Mouse (Mus musculus) mouse embryonic stem cell (cell line): ENCODE measurements around the gene Dscaml1.

ENCODE experiments used
- in situ Hi-C, 2 experiments: fragments of 300-500 bp; cut with MboI; formaldehyde crosslinking; loops; 1 replicate in 1 of 2; 3 replicates in 1 of 2; pipeline ENCODE4 v1.14.3; 2019 to 2020; ENCODE audit warnings: low sequenced_read_pairs in 2 of 2, low pct_unique_long_range_greater_than_20kb in 1 of 2, mixed read lengths in 1 of 2; ENCODE audit not compliant: unreplicated experiment in 1 of 2

Dscaml1 gene

GRCm38 (mm10) chr9:45534472-45534988, 108.1 kb downstream of the Dscaml1 start:
- in situ Hi-C loops = no loop called here

DNA sequence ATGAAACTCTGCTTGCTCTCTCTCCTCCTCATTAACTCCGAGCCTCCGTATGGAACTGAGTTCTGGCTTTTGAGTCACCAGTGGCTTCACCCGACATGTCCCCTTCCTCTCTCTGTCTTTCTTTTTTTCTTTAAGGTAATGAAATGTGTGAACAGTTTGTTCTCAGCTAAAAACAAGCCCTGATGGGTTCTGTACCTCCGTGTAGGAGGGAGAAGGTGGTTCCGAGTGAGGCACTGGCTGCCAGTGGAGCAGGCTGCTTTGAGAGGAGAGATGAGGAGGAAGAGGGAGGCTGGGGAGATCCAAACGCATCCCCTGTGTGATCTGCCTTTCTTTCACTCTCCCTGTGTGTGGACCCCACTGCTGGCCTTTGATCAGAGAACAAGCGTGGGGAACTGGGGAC, 111.2 kb downstream of the Dscaml1 start:
- in situ Hi-C loops = no loop called here

GRCm38 (mm10) chr9:45539265-45540044, 113.0 kb downstream of the Dscaml1 start:
- in situ Hi-C loops = no loop called here

DNA sequence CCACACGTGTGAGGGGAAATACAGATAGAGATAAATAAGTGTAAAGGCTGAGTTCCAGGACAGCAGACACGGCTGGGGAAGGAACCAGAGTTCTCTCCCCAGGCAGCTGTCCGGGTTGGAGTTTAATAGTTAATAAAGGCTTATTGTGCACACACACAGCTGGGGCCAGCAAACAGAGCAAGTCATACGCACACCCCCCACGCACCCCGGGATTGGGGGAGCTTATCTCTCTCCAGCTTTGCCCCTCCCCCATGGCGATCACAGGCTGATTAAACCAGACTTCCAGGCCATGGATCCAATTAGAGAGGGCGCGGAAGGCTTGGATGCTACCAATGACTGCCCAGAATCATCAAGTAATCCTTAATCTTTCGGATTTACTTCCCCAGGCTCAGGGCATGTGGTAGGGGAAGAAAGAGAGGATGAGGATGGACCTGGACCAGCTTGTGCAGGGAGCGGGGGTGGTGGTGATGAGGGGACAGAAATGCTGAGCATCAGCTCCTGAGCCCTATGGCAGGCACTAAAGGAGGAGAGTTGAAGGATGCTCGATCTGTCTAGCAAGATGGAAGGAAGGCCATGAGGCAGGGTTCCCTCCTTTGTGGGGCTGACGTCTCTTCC, 119.7 kb downstream of the Dscaml1 start:
- in situ Hi-C loops = no loop called here

GRCm38 (mm10) chr9:45546902-45547578, 120.6 kb downstream of the Dscaml1 start:
- in situ Hi-C loops = no loop called here

DNA sequence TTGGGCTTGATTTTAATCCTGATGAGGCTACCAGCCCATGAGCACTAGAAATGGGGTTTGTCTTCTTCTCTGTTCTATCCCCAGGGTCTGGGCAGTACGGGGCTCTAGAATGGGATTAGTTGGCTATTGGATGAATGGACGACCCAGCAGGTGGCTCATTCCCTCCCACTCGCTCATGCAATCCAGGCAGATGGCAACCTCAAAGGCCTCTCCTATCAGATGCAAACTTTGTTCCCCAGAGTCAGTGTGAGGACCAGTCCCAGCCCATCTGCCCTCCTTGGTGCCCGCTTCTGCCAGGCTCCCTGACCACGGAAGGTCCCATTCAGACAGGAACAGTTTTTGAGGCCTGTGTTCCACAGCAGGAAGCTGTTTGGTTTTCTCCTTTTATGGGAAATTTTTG, 123.4 kb downstream of the Dscaml1 start:
- in situ Hi-C loops = no loop called here

DNA sequence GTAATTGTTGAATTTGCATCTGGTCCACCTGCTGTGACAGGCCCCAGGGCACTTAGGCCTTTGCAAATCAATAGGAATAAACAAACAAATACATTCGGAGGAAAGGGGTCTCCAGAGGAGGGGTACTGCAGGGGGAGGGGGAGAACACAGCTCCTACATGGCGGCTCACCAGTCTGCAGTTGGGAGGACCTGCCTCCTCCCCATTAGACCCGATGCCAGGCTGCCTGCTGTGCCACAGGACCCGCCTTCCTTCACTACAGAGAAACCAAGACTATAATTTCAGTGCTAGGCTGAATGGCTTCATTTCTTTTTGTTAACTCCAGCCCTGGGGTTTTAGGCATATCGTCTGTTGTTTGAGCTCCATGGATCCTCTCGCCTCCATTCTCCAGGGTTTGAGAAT, 123.8 kb downstream of the Dscaml1 start:
- in situ Hi-C loops = no loop called here

GRCm38 (mm10) chr9:45550662-45551061, 124.2 kb downstream of the Dscaml1 start:
- in situ Hi-C loops = no loop called here

- in situ Hi-C loops = no loop called here
Measured at GRCm38 (mm10) chr9:45555036-45555826, 128.8 kb downstream of the Dscaml1 start.

DNA sequence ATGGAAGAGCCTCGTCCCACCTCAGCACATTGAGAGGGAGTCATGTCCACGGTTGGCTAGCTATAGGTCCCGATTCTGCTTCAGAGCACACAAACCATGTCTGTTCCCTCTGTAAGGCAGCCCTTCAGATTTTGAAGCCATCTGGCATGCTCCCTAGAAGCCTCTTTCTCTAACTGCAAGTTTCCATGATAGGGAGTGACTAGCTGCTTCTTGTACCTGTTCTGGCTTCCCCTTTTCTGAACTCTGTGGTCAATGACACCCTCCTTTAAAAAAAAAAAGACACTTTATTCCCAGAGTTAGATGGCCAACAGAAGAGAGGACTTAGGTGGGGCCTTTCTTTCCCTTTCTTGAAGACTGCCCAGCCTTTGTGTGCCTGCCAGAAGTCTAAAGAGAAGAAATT, 130.5 kb downstream of the Dscaml1 start:
- in situ Hi-C loops = no loop called here

DNA sequence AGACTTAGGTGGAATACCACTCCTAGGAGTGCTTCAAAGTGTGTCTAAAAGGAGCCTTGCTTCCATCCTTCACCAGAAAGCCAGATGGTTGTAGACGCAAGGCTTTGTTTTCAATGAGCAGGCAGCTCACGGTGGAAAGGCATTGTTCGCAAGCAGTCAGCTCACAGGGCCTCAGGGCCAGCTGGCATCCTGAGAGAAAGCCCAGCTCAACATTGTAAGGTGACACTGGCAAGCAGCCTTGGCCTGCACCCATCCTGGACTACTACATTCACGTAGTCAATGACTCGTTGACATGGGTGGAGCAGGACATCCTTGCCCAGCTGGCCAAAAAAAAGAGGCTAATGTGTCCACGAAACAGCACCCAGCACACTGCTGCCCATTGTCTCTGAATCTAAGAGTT, 134.6 kb downstream of the Dscaml1 start:
- in situ Hi-C loops = no loop called here

- in situ Hi-C loops = no loop called here
Measured at GRCm38 (mm10) chr9:45566843-45567578, 140.6 kb downstream of the Dscaml1 start.

DNA sequence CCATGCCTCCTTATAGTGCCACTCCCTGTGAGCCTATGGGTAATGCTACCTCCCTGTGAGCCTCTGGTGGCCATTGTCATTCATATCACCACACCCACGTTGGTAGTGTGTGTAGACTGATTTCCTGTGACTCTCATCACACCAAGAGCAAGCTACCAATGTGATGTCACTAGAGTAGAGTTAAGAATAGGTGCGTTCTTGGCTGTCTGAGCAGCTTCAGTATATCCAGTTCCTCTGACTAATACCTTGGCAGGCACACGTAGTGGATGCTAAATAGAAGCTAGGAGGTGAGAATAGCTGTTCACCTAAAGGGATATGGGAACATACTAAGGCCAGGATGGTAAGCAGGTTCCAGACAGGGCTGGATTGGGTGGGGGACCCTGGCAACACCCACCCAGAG, 143.3 kb downstream of the Dscaml1 start:
- in situ Hi-C loops = no loop called here

GRCm38 (mm10) chr9:45570346-45570745, 143.9 kb downstream of the Dscaml1 start:
- in situ Hi-C loops = no loop called here

GRCm38 (mm10) chr9:45572787-45573492, 146.5 kb downstream of the Dscaml1 start:
- in situ Hi-C loops = no loop called here

GRCm38 (mm10) chr9:45573493-45573815, 147.0 kb downstream of the Dscaml1 start:
- in situ Hi-C loops = no loop called here

DNA sequence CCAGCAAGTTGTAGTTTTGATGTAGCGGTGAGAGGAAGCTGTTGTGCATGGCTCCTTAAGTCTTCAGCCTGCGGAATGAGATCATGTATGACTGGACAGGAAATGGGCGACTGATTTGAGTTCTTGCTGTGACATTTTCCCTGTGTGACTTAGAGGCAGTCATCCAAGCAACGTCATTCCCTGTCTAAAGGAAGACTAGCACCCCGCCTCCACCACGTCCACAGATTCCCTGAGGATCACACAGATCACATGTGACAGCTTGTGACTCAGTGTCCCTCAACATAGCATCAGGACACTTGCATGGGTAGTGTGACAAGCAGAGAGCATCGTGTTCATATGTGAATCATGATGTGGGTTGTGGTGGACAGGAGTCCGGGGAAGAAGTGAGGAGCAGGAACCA, 147.6 kb downstream of the Dscaml1 start:
- in situ Hi-C loops = no loop called here
